Mouse (Mus musculus) ovary, postnatal 10 days (tissue): ENCODE results near the gene Arhgef10l.

Source experiments
- DNase-seq: peaks from one replicate; pipeline ENCODE4 v3.0.0; 2022; ENCODE audit warnings: low spot score

Gene Arhgef10l

GRCm38 (mm10) chr4:140634861-140635388, 30.9 kb downstream of the Arhgef10l start:
- no peak for DNase-seq

GRCm38 (mm10) chr4:140631276-140631849, 34.4 kb downstream of the Arhgef10l start:
- no peak for DNase-seq

- no peak for DNase-seq
Observed at GRCm38 (mm10) chr4:140630651-140631241, 35.1 kb downstream of the Arhgef10l start.

GRCm38 (mm10) chr4:140630136-140630535, 35.7 kb downstream of the Arhgef10l start:
- DNase-seq = no peak

- DNase-seq = no peak
Observed at GRCm38 (mm10) chr4:140628971-140629370, 36.8 kb downstream of the Arhgef10l start.

GRCm38 (mm10) chr4:140628412-140628943, 37.3 kb downstream of the Arhgef10l start:
- DNase-seq = no peak

GRCm38 (mm10) chr4:140625651-140626525, 39.9 kb downstream of the Arhgef10l start:
- DNase-seq = no peak

- DNase-seq = peak; percentile 33
Observed at GRCm38 (mm10) chr4:140624468-140625176, 41.2 kb downstream of the Arhgef10l start.

- no peak for DNase-seq
Observed at GRCm38 (mm10) chr4:140624087-140624467, 41.7 kb downstream of the Arhgef10l start.

GRCm38 (mm10) chr4:140622819-140623218, 43.0 kb downstream of the Arhgef10l start:
- no peak for DNase-seq

GRCm38 (mm10) chr4:140620496-140620895, 45.3 kb downstream of the Arhgef10l start:
- DNase-seq = no peak

- no peak for DNase-seq
Observed at GRCm38 (mm10) chr4:140617391-140618385, 48.1 kb downstream of the Arhgef10l start.

GRCm38 (mm10) chr4:140616894-140617293, 48.9 kb downstream of the Arhgef10l start:
- DNase-seq = no peak

GRCm38 (mm10) chr4:140616196-140616595, 49.6 kb downstream of the Arhgef10l start:
- no peak for DNase-seq

- no peak for DNase-seq
Observed at GRCm38 (mm10) chr4:140615771-140616170, 50.0 kb downstream of the Arhgef10l start.

- no peak for DNase-seq
Observed at GRCm38 (mm10) chr4:140614553-140614952, 51.3 kb downstream of the Arhgef10l start.

GRCm38 (mm10) chr4:140614145-140614544, 51.7 kb downstream of the Arhgef10l start:
- no peak for DNase-seq

GRCm38 (mm10) chr4:140610841-140611609, 54.8 kb downstream of the Arhgef10l start:
- DNase-seq = no peak

- no peak for DNase-seq
Observed at GRCm38 (mm10) chr4:140608228-140608720, 57.5 kb downstream of the Arhgef10l start.

GRCm38 (mm10) chr4:140606779-140607178, 59.0 kb downstream of the Arhgef10l start:
- no peak for DNase-seq
